Mouse (Mus musculus) liver, adult 2 months (tissue): ENCODE results near the gene Mcm3. TPM values are rescaled to one million over a fixed set of nuclear protein-coding genes. Genes with fewer than 3 reads are reported as not detected.

Experiments used
- DNase-seq: peaks from one replicate; pipeline ENCODE4 v3.0.0-alpha.2; 2011; ENCODE audit warnings: low read depth, low spot score; ENCODE audit errors: extremely low read depth
- H3K27ac ChIP-seq: fragments of 200-500 bp; replicated peaks from 2 replicates; pipeline ENCODE4 v1.5.1; 2012; ENCODE audit warnings: low read depth, mild to moderate bottlenecking, control low read depth, inconsistent platforms, low read length; ENCODE audit not compliant: insufficient read depth
- H3K27me3 ChIP-seq: fragments of 200-500 bp; 2 replicates; pipeline ENCODE4 v1.6.1; 2012; ENCODE audit warnings: mild to moderate bottlenecking, moderate library complexity, low read length, inconsistent platforms; ENCODE audit not compliant: control insufficient read depth, insufficient read depth
- H3K36me3 ChIP-seq: fragments of 200-500 bp; 2 replicates; pipeline ENCODE4 v1.6.1; 2012; ENCODE audit warnings: low read length, inconsistent platforms; ENCODE audit not compliant: control insufficient read depth, insufficient read depth
- H3K4me1 ChIP-seq: fragments of 200-500 bp; 2 replicates; pipeline ENCODE4 v1.6.1; 2011; ENCODE audit warnings: low read length; ENCODE audit not compliant: control insufficient read depth, insufficient read depth
- H3K4me3 ChIP-seq: fragments of 200-500 bp; 2 replicates; pipeline ENCODE4 v1.5.1; 2011; ENCODE audit warnings: low read depth, mild to moderate bottlenecking, control low read depth, low read length, moderate library complexity; ENCODE audit not compliant: insufficient read depth
- H3K79me2 ChIP-seq: fragments of 200-500 bp; 2 replicates; pipeline ENCODE4 v1.6.1; 2012; ENCODE audit warnings: inconsistent platforms, mild to moderate bottlenecking, low read length, moderate library complexity; ENCODE audit not compliant: control insufficient read depth, insufficient read depth
- H3K9ac ChIP-seq: fragments of 200-500 bp; 2 replicates; pipeline ENCODE4 v1.6.1; 2012; ENCODE audit warnings: low read depth, mild to moderate bottlenecking, control low read depth, inconsistent platforms, low read length
- CTCF ChIP-seq: fragments of 200-500 bp; IDR thresholded peaks from 2 replicates; pipeline ENCODE4 v1.5.1; 2011; ENCODE audit warnings: low read depth, low read length, control low read depth
- POLR2A ChIP-seq: fragments of 200-500 bp; IDR thresholded peaks from 2 replicates; pipeline ENCODE4 v1.6.1; 2011; ENCODE audit warnings: low read length, control low read depth; ENCODE audit not compliant: insufficient read depth; ENCODE audit errors: extremely low read depth
- WGBS: fragments of 180-500 bp; shearing (Covaris S2); methylation state at CpG from one replicate; pipeline ENCODE4 v1.1.7; 2018; 5-methylcytosine and 5-hydroxymethylcytosine counted together
- polyA plus RNA-seq: library from polyadenylated mRNA; depleted of rRNA; stranded (reverse); fragments of >200 nt; gene quantifications from 2 replicates; pipeline ENCODE4 v1.2.3, GENCODE M21; 2012
- total RNA-seq: library from RNA; depleted of rRNA; stranded (reverse); fragments of >200 nt; gene quantifications from 2 replicates; pipeline ENCODE4 v1.2.3, GENCODE M21; 2014

The Mcm3 gene
- total and polyA plus RNA-seq, 2 experiments = 1.9 to 4.4 TPM

- no peak for DNase-seq
- H3K27ac ChIP-seq = no peak overlapping the region
- 83% methylated on average over 3 of the region's 3 CpGs for WGBS
- H3K79me2 ChIP-seq = no peaks in the 10 kb centered on the region
- no peaks in the 10 kb centered on the region for H3K36me3 ChIP-seq
- H3K27me3 ChIP-seq = no peaks in the 10 kb centered on the region
- TF ChIP-seq CTCF (no peak), POLR2A (no peak)
- H3K4me1 ChIP-seq = no peaks in the 10 kb centered on the region
- no peak overlapping the region for H3K9ac ChIP-seq
- H3K4me3 ChIP-seq = no peak overlapping the region
These were observed 40.7 kb upstream of the Mcm3 start for GRCm38 (mm10) chr1:20860775-20861174.

DNA sequence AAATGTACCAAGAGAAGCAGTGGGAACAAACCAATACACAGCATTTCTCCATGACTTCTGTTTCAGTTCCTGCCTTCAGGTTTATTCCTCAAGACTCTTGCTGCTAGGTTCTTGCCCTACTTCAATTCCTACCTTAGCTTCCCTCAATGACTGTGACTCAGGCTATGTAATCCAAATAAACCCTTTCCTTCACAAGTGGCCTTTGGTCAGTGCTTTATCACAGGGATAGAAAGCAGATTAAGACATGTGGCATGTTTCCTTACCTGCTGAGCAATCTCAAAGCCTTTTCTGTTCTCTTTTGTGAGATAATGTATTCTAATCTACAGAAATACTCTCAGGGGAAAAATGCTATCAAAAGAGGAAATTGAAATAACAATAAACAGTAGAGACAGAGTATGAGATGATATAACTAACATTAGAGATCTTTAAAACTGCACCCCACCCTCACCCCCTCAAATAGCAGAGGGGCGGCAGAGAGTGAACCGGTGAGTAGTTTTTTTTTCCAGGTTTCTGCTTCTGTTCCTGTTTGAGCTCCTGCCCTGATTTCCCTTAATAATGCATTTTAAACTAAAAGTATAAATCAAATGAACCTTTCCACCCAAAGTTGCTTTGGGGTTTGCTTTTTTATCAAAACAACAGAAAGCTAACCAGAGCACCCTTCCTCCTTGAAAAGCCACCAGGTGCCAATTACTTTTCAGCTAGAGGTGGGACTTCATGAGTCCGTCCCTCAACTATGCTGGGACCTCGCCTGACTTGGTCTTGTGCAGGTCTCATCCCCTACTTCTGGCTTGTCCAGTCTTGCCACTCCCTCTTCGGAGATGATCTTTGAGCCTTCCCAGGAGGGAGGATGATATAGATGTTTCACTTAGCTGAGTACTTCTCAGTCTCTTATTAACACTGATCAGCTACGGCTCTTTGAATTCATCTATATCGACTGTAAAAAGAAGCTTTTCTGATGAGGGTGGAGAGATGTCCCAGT is 37.1 kb upstream of the Mcm3 start:
- Histone ChIP-seq H3K36me3 (no peaks in the 10 kb centered on the region), H3K79me2 (no peaks in the 10 kb centered on the region), H3K27me3 (no peaks in the 10 kb centered on the region), H3K27ac (no peak overlapping the region), H3K9ac (no peak overlapping the region), H3K4me1 (no peaks in the 10 kb centered on the region), H3K4me3 (no peak overlapping the region)
- TF ChIP-seq POLR2A = no peak
- TF ChIP-seq CTCF = no peak
- WGBS = 84% methylated on average over 7 of the region's 7 CpGs
- no peak for DNase-seq

- no peak overlapping the region for H3K9ac ChIP-seq
- no peaks in the 10 kb centered on the region for H3K79me2 ChIP-seq
- H3K4me1 ChIP-seq = no peaks in the 10 kb centered on the region
- 69% methylated on average over 3 of the region's 3 CpGs for WGBS
- DNase-seq = no peak
- no peak overlapping the region for H3K4me3 ChIP-seq
- H3K36me3 ChIP-seq = no peaks in the 10 kb centered on the region
- TF ChIP-seq CTCF (no peak), POLR2A (no peak)
- no peaks in the 10 kb centered on the region for H3K27me3 ChIP-seq
- H3K27ac ChIP-seq = no peak overlapping the region
These were observed 19.8 kb upstream of the Mcm3 start for GRCm38 (mm10) chr1:20839911-20840310.

- 81% methylated on average over 3 of the region's 3 CpGs for WGBS
- H3K4me3 ChIP-seq = no peak overlapping the region
- no peak for DNase-seq
- H3K79me2 ChIP-seq = no peaks in the 10 kb centered on the region
- H3K9ac ChIP-seq = no peak overlapping the region
- H3K4me1 ChIP-seq = no peaks in the 10 kb centered on the region
- TF ChIP-seq CTCF (no peak), POLR2A (no peak)
- no peaks in the 10 kb centered on the region for H3K36me3 ChIP-seq
- H3K27ac ChIP-seq = no peak overlapping the region
- no peaks in the 10 kb centered on the region for H3K27me3 ChIP-seq
These were observed 16.5 kb upstream of the Mcm3 start for GRCm38 (mm10) chr1:20836551-20837125.

DNA sequence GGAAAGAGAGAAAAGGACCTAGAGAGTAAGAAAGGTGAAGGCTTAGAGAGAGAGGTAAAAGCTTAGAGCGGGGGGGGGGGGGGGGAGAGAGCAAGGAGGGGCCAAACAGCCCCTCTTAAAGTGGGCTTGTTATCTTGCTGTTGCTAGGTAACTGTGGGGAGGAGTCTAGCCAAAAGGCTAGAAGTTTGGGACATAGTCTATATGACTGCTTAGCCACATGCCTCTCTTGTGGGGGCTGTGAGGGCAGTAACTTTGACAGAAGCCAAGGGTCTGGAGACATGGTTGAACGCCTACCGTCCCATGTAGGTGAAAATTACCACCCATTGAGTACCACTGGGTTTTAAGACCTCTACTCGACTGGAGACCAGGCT is 13.0 kb upstream of the Mcm3 start:
- Histone ChIP-seq H3K27ac (no peak overlapping the region), H3K4me1 (no peaks in the 10 kb centered on the region), H3K27me3 (no peaks in the 10 kb centered on the region), H3K79me2 (no peaks in the 10 kb centered on the region), H3K36me3 (no peaks in the 10 kb centered on the region), H3K9ac (no peak overlapping the region), H3K4me3 (no peak overlapping the region)
- no peak for DNase-seq
- 74% methylated on average over 4 of the region's 4 CpGs for WGBS
- TF ChIP-seq CTCF = no peak
- TF ChIP-seq POLR2A = no peak

- Histone ChIP-seq H3K27ac (no peak overlapping the region), H3K36me3 (no peaks in the 10 kb centered on the region), H3K79me2 (no peaks in the 10 kb centered on the region), H3K4me1 (no peaks in the 10 kb centered on the region), H3K4me3 (no peak overlapping the region), H3K27me3 (no peaks in the 10 kb centered on the region), H3K9ac (no peak overlapping the region)
- 77% methylated on average over 5 of the region's 5 CpGs for WGBS
- TF ChIP-seq POLR2A = no peak
- TF ChIP-seq CTCF = no peak
- no peak for DNase-seq
These were observed 12.5 kb upstream of the Mcm3 start for GRCm38 (mm10) chr1:20832473-20833140.
